Mouse (Mus musculus) brain, embryonic 14.5 days (tissue): ENCODE data around the gene Celsr1.

Experiments used
- CTCF ChIP-seq: fragments of 200-500 bp; IDR thresholded peaks from 2 replicates; pipeline ENCODE4 v1.5.1; 2012; ENCODE audit warnings: inconsistent platforms, mild to moderate bottlenecking, moderate library complexity, borderline replicate concordance; ENCODE audit not compliant: insufficient read depth, insufficient read length; ENCODE audit errors: extremely low read depth
- POLR2A ChIP-seq: fragments of 200-500 bp; IDR thresholded peaks from 2 replicates; pipeline ENCODE4 v1.6.1; 2012; ENCODE audit warnings: mild to moderate bottlenecking, inconsistent platforms, borderline replicate concordance; ENCODE audit not compliant: poor library complexity, insufficient read depth, insufficient read length, severe bottlenecking; ENCODE audit errors: extremely low read depth

- TF ChIP-seq POLR2A (no peak), CTCF (no peak)
Observed at GRCm38 (mm10) chr15:85996031-85996765, 37.4 kb downstream of the Celsr1 start.
